Mouse (Mus musculus): ENCODE results near the gene Peli2.

DNA sequence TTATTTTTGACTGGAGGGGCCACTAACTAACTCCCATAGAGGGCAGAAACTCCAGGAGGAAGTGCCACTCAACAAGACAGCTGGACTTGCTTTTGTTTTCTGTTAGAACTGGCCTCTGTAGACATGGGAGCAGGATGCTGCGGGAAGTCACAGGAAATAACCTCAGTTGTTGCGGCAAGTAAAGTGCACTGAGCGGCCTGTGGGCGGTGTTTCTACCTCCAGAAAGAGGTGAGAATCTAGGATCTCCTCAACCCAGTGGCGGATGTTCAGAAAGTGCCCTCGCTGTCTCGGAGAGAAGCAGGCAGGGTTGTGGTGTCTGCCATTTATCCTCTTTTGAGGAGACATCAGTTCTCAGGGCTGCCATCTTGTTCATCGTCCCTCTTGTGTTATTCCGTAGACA lies 183.2 kb downstream of the Peli2 start:
- TF ChIP-seq CTCF (IDR thresholded peaks at IDR 0.05; ENCODE audit: low read depth) (no peak), EP300 (optimal IDR thresholded peaks at IDR 0.05) (no peak)

All from stomach, postnatal 0 days (tissue).